Mouse (Mus musculus) cortical plate, adult 2 months (tissue): ENCODE measurements around the gene Emc7. TPM values are rescaled to one million over a fixed set of nuclear protein-coding genes. Genes with fewer than 3 reads are reported as not detected.

Source experiments
- H3K27ac ChIP-seq: fragments of 200-500 bp; 2 replicates; pipeline ENCODE4 v1.5.1; 2012; ENCODE audit warnings: low read length, control low read depth, inconsistent platforms; ENCODE audit not compliant: insufficient read depth
- H3K4me1 ChIP-seq: fragments of 200-500 bp; 2 replicates; pipeline ENCODE4 v1.6.1; 2011; ENCODE audit warnings: low read length; ENCODE audit not compliant: control insufficient read depth, insufficient read depth
- H3K4me3 ChIP-seq: fragments of 200-500 bp; 2 replicates; pipeline ENCODE4 v1.5.1; 2011; ENCODE audit warnings: mild to moderate bottlenecking, low read length, control low read depth; ENCODE audit not compliant: insufficient read depth
- CTCF ChIP-seq: fragments of 200-500 bp; IDR thresholded peaks from 2 replicates; pipeline ENCODE4 v1.5.1; 2011; ENCODE audit warnings: mild to moderate bottlenecking, control low read depth, low read length; ENCODE audit not compliant: insufficient read depth; ENCODE audit errors: extremely low read depth
- POLR2A ChIP-seq: fragments of 200-500 bp; IDR thresholded peaks from 2 replicates; pipeline ENCODE4 v1.6.1; 2011; ENCODE audit warnings: mild to moderate bottlenecking, low read length, control low read depth; ENCODE audit not compliant: insufficient read depth; ENCODE audit errors: extremely low read depth
- polyA plus RNA-seq: library from polyadenylated mRNA; depleted of rRNA; stranded (reverse); fragments of >200 nt; gene quantifications from 2 replicates; pipeline ENCODE4 v1.2.3, GENCODE M21; 2012

Gene Emc7
- polyA plus RNA-seq, 1 experiment = 31.9 TPM

DNA sequence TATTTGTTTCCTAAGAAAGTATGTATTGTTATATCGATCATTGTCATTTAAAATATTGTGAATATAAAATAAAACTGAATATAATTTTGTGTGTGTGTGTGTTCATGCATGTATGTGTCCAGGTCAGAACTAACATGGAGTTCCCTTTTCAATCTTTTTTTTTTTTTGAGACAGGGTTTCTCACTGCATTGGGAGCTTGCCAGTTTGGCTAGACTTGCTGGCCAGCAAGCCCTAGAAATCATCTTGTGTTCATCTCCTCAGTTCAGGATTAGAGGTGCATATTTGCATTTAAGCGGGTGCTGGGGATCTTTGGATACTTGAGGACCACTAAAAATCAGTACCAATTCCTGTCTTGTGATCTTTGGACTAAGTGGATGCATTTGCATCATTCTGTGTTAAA is 17.3 kb downstream of the Emc7 start:
- no peak overlapping the region for H3K27ac ChIP-seq
- no peak overlapping the region for H3K4me3 ChIP-seq
- H3K4me1 ChIP-seq = peaks cover 11% of the 10 kb centered on the region; the same call in 1 of the 2 replicates
- no peak for TF ChIP-seq CTCF
- TF ChIP-seq POLR2A = no peak

DNA sequence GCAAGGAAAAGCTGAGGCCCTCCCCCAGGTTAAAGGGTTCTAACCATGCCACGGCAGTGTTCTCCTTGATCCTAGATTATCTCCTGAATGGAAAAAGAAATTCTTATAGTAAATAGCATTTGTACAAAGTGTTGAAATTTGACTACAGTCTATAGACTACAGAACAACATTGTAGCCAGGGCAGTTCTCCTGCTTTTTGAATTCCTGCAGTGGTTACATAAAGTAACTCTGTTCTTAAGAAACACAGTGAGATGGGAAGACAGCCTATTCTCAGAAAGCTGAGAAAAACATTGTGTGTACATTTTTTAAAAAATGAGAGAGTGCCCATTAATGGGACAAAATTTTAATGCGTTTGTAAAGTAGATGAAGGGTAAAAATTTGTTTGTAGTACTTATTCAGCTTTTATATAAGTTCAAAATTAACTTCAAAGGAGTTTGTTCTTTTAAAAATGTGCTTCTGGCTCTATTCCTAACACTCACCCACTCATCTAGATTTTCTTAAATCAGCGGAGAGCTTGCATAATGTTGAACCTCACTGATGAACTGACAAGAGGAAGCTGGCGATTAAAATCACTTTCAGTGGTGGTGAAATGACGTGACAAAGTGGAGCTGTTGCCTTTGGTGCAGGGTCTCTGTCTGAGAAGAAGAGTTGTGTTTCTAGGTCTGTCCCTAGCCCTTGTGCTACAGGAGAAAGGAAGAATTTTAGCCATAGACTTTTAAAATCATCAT is 20.4 kb downstream of the Emc7 start:
- no peak for TF ChIP-seq POLR2A
- no peak for TF ChIP-seq CTCF
- peaks cover 13% of the 10 kb centered on the region for H3K4me1 ChIP-seq
- peak overlapping the region; percentile 84; the same call in 1 of the 2 replicates for H3K27ac ChIP-seq
- H3K4me3 ChIP-seq = no peak overlapping the region

DNA sequence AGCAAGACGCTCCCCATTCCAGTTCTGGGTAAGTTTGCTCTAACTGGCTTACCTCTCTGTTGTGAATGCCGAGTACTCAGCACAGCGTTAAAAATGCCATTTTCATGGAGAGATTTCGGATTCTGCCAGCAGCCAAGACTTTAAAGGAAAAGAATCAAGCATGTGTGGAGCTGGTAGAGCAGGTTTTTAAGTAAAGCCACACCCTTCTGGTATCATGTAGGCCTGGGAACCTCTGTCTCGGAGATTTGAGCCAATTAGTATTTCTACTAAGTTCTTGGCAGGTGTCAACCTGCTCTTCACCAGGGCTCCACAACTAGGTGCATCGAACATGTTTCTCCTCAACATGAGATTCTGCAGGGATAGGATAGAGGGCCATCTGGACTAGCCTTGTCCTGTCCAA is 21.8 kb downstream of the Emc7 start:
- no peak for TF ChIP-seq CTCF
- no peak for TF ChIP-seq POLR2A
- Histone ChIP-seq H3K4me3 (no peak overlapping the region), H3K4me1 (peaks cover 9% of the 10 kb centered on the region), H3K27ac (no peak overlapping the region)

DNA sequence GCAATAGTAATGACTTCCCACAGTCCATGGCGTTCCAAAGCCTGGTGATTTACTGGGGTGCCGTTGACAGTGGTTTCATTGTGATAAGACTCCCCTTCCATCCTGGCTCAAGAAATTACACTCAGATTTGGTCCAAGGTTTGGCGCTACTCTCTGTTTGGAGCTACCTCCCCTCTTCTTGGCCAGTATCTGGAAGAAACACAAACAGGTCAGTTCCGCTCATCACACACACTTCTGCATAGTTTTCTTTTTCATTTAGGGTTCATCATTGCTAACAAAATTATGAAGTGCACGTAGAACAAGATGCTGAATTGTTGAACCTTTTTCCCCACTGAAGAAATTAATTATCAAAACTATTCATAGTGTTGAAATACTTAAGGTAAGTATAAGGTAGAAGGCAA is 25.9 kb downstream of the Emc7 start, which contains the start of gene Chrm5:
TSS of gene Chrm5 (minus strand) at position 101 of the 400 bp plus-strand sequence.
- Histone ChIP-seq H3K4me3 (no peak within 1 kb of the TSS), H3K27ac (no peak within 1 kb of the TSS), H3K4me1 (peaks cover 5% of the 10 kb centered on the region)
- TF ChIP-seq CTCF = no peak
- no peak for TF ChIP-seq POLR2A

DNA sequence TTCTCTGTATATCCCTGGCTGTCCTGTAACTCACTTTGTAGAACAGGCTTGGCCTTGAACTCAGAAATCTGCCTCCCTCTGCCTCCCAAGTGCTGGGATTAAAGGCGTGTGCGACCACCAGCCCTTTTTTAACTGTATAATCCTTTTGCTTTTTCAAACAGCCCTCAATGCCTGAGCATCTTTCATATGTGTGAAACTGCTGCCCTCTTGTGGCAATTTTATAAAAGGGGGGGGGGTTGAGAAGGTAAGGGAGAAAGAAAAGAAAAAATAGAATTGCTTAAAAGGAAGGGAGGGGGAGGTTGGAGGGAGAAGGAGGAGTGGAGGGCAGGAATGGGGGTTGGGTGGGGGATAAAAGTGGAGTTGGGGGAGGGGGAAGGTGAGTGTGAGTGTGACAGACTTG is 26.8 kb downstream of the Emc7 start:
- Histone ChIP-seq H3K4me1 (peaks cover 5% of the 10 kb centered on the region), H3K4me3 (no peak overlapping the region), H3K27ac (no peak overlapping the region)
- TF ChIP-seq POLR2A = no peak
- peak; percentile 33; the same call in 1 of the 2 replicates for TF ChIP-seq CTCF

DNA sequence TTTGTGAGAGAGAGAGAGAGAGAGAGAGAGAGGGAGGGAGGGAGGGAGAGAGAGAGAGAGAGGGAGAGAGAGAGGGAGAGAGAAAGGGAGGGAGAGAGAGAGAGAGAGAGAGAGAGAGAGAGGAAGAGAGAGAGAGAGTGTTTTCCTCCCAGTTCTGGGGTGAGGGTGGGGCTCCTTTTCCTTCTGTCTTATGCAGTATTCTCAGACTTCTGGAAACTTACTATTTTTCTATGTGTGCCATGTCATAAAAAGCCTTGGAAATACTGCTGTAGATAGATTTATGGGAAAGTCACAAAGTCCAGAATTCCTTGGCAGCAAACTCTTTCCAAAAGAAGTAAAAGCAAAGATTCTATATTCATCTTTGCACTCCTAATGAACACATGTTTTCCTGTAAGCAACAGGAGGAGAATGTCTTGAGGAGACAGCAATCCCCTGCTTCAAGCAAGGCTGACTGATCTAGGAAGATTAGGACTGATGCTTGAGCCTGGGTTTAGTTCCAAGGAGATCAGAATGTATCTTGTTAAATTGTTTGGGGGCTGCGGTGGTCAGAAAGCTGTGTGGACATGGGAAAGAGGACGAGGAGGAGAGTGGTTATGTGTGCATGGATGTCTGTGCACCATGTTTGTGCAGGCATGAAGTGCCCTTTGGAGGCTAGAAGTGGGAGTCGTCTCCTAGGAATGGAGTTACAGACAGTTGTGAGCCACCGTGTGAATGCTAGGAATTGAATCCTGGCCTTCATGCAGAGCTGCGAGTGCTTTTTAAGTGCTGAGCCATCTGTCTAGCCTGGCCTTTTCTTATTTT is 27.9 kb downstream of the Emc7 start:
- H3K27ac ChIP-seq = peak overlapping the region; percentile 93
- TF ChIP-seq POLR2A (no peak), CTCF (no peak)
- H3K4me3 ChIP-seq = no peak overlapping the region

DNA sequence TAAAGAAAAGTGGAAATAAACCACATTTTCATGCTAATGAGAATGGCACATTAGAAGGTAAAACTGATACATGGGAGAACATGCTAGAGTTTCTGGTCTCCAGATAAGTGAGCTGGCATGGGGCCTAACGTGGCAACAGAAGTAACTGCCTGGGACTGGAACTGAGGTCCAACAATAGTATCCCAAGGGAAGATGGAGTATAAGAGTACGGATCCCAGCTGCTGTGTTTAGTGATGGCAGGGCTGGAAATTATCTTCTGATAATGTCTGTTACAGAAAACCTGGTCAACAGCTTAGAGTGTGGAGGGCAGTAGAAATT is 28.5 kb downstream of the Emc7 start:
- TF ChIP-seq CTCF = no peak
- TF ChIP-seq POLR2A = no peak
- Histone ChIP-seq H3K4me1 (peaks cover 5% of the 10 kb centered on the region), H3K27ac (no peak overlapping the region), H3K4me3 (no peak overlapping the region)

More for the DNA sequence above, 27.9 kb downstream of the Emc7 start:
- H3K4me1 ChIP-seq = peaks cover 5% of the 10 kb centered on the region

DNA sequence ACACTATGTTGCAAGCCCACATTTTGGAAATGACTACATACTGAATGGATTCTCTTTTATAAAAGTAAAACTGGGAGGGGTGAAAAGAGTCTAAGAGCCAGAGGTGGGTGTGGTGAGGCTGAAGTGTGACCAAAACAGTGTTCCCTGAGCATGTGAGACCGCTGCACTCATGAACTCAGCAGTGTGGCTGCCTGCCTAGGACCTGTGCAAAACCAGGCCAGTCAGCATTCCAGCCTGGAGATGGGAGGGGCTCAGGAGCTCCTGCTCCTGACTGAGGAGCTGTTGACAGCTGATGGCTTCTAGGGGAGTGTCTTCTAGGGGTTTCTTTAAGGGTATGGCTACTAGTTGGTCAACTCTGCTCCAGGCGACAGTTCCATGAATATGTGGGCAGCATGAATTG is 30.1 kb downstream of the Emc7 start:
- TF ChIP-seq POLR2A (no peak), CTCF (no peak)
- Histone ChIP-seq H3K4me1 (peaks cover 3% of the 10 kb centered on the region), H3K27ac (no peak overlapping the region), H3K4me3 (no peak overlapping the region)

DNA sequence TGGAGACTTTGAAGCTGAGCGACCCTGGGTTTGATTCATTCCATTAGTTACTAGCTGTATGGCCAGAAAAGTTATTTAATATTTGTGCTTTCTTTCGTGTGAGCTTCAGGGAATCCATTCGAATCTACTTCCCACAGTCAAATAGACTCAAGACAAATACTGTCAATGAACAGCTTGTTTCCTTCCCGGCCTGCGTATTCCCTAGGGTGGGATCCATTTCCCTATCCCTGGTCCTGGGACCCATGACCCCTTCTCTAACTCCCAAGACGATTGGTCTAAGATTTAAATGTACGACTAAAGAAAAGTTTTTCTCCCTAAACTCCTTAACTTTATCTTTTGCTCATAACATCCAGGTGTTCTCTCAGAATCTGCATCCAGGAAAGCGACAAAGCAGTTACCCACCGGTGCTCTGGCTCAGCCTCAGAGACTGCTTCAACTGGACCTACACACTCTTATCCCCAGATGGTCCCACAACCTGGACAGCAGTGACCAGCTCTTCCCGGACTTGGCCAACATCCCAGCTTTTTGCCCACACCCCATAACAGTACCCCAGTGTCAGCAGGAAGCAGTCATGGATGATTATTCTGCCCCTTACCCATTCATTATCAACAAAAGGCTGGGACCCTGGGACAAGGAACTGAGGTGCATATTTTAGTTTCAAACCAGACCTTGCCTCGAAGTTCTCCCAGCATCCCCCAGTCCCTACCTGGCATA is 35.8 kb downstream of the Emc7 start:
- TF ChIP-seq CTCF (no peak), POLR2A (no peak)
- H3K27ac ChIP-seq = no peak overlapping the region
- no peaks in the 10 kb centered on the region for H3K4me1 ChIP-seq
- no peak overlapping the region for H3K4me3 ChIP-seq

DNA sequence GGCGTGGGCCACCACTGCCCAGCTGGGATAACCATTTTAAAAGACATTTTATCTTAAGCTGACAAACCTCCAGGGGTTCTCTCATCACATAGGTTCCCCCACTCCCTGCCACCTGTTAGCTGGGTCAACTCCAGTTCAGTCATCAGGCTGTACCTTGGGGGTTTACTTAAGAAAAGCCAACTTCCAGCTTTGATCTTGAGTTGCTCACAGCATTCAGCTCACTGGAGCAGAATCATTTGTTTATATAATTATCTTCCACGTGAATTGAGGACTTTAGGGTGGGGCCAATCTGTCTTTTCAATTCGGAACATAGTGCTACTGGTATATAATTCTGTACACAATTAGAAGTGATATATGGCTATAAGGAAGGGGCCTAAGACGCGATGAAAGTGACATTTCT is 36.8 kb downstream of the Emc7 start:
- Histone ChIP-seq H3K27ac (no peak overlapping the region), H3K4me1 (no peaks in the 10 kb centered on the region), H3K4me3 (no peak overlapping the region)
- TF ChIP-seq POLR2A (no peak), CTCF (no peak)
